Mouse (Mus musculus) testis, adult 2 months (tissue): ENCODE measurements around the gene Cpvl.

Source experiments
- CTCF ChIP-seq: fragments of 200-500 bp; IDR thresholded peaks from 2 replicates; pipeline ENCODE4 v1.5.1; 2012; ENCODE audit warnings: low read depth, mild to moderate bottlenecking, inconsistent platforms, low read length, moderate library complexity; ENCODE audit not compliant: control insufficient read depth, insufficient read depth, insufficient replicate concordance
- POLR2A ChIP-seq: fragments of 200-500 bp; IDR thresholded peaks from 2 replicates; pipeline ENCODE4 v1.6.1; 2012; ENCODE audit warnings: low read depth, mild to moderate bottlenecking, inconsistent platforms, low read length, moderate library complexity; ENCODE audit not compliant: control insufficient read depth

DNA sequence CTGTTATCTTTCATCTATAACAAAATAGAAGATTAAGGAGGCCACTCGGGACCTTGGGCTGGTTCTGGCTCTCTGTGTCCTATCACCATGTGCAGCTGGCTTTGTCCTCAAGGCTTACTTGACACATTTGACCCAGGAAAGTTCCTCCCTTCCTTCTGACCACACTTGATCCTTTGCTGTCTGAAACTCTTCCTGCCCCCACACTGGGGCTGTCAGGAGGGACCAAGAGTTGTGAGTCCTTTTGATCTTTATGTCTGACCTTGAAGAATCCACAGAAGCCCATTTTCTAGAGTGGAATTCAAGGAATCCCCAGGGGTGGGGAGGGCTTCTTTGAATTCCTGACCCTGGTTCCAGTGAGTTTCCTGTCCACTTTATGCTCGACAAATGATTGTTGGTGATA, 39.6 kb upstream of the Cpvl start:
- TF ChIP-seq POLR2A (no peak), CTCF (no peak)
